35 mouse cellular contexts compared by ENCODE assay signal in the genomic region with DNA sequence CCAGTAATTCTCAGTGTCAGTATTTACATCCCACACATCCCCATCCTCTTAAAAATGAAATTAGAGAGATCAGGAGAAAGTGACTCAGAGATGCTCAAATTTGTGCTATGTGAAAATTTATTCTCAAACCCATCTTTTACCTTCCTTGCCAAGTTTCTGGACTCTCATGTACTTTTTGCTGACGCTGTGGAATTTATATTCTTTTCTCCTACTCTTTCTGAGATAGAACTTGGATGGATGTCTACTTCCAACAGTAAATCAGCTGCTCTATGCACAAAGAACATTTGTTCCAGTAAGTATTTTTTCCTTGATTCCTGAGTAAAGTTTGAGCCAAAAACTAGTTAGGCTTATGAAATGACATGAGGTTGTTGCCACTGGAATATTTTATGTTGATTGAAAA.
"Had no signal": no experiment of that assay in that cellular context is flagged by ENCODE, and none has a peak within 500 bp of the region (broad histone marks: within the 10 kb centered on the region; RNA-seq: fewer than 3 reads in every experiment).

No protein-coding gene starts in this region.

- H3K27ac ChIP-seq: heart, embryonic 13.5 days; heart, embryonic 15.5 days; hindbrain, embryonic 10.5 days; hindbrain, embryonic 12.5 days; hindbrain, embryonic 13.5 days; hindbrain, embryonic 14.5 days; hindbrain, embryonic 15.5 days; hindbrain, postnatal 0 days; intestine, embryonic 15.5 days; kidney, embryonic 15.5 days; kidney, postnatal 0 days; layer of hippocampus, adult 2 months; left cerebral cortex, adult 2 months had no signal

- H3K4me3 ChIP-seq: heart, embryonic 12.5 days; heart, embryonic 13.5 days; heart, embryonic 15.5 days; hindbrain, embryonic 10.5 days; hindbrain, embryonic 12.5 days; hindbrain, embryonic 13.5 days; hindbrain, embryonic 15.5 days; intestine, embryonic 15.5 days; kidney, embryonic 15.5 days; layer of hippocampus, adult 2 months; left cerebral cortex, adult 2 months had no signal

- H3K9ac ChIP-seq: heart, embryonic 12.5 days; heart, embryonic 13.5 days; heart, embryonic 15.5 days; hindbrain, embryonic 12.5 days; hindbrain, embryonic 13.5 days; hindbrain, embryonic 14.5 days; hindbrain, embryonic 15.5 days; intestine, embryonic 15.5 days; kidney, embryonic 15.5 days had no signal

- H3K36me3 ChIP-seq: heart, embryonic 12.5 days; heart, embryonic 13.5 days; heart, embryonic 15.5 days; hindbrain, embryonic 10.5 days; hindbrain, embryonic 12.5 days; hindbrain, embryonic 13.5 days; hindbrain, embryonic 15.5 days; intestine, embryonic 15.5 days; kidney, embryonic 15.5 days had no signal

- H3K4me2 ChIP-seq: heart, embryonic 11.5 days; heart, embryonic 12.5 days; heart, embryonic 13.5 days; heart, embryonic 15.5 days; hindbrain, embryonic 12.5 days; hindbrain, embryonic 13.5 days; hindbrain, embryonic 14.5 days; hindbrain, embryonic 15.5 days; intestine, embryonic 15.5 days; kidney, embryonic 15.5 days had no signal

- H3K4me1 ChIP-seq: heart, embryonic 12.5 days; heart, embryonic 13.5 days; heart, embryonic 15.5 days; hindbrain, embryonic 10.5 days; hindbrain, embryonic 12.5 days; hindbrain, embryonic 13.5 days; hindbrain, embryonic 15.5 days; intestine, embryonic 15.5 days; kidney, embryonic 15.5 days had no signal

- H3K9me3 ChIP-seq: heart, embryonic 12.5 days; heart, embryonic 13.5 days; heart, embryonic 15.5 days; hindbrain, embryonic 10.5 days; hindbrain, embryonic 12.5 days; hindbrain, embryonic 13.5 days; hindbrain, embryonic 15.5 days; intestine, embryonic 15.5 days; kidney, embryonic 15.5 days had no signal

- H3K27me3 ChIP-seq: heart, embryonic 12.5 days; heart, embryonic 13.5 days; heart, embryonic 15.5 days; hindbrain, embryonic 12.5 days; hindbrain, embryonic 13.5 days; hindbrain, embryonic 15.5 days; intestine, embryonic 15.5 days; kidney, embryonic 15.5 days had no signal

- ATAC-seq: hindbrain, embryonic 16.5 days; hindbrain, postnatal 0 days; inflammation-experienced regulatory T-cells, adult 6 months; intestine, embryonic 15.5 days; intestine, embryonic 16.5 days; intestine, postnatal 0 days had no signal

- DNase-seq: heart, postnatal 10 days; heart, postnatal 14 days; heart, postnatal 36 days; heart, postnatal 4 days; kidney, adult 11 months; kidney, adult 18-20 months; kidney, adult 2 months; kidney, adult 8-10 months; kidney, adult 9 months; kidney, postnatal 10 days; kidney, postnatal 14 days; kidney, postnatal 25 days; kidney, postnatal 36 days; kidney, postnatal 4 days; layer of hippocampus, adult 9-11 months; layer of hippocampus, postnatal 36 days had no signal
